ENCODE assay signal across 8 mouse cellular contexts in the genomic region with DNA sequence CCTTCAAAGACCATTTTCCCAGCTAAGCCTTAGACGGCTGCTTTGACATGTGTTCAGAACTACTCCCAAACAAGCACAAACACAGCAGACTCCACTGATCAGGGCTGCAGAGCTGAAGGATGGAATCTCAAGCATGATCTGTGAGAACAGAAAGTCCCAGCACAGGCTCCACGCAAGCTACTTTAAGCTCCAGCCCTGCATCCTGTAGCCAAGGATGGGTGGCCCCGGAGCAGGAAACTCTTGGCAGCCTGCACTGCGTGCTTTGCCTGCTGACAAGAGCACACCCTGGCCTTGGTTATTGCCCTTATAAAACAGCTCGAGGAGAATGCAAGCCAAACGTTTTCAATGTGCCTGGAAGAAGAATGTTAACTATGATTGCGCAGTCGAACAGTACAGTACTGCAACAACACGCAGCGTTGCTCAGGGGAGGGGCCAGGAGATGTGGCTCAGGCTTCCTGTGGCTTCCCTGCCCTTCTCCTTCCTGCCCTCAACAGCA.
DNase-seq lines count a peak whose midpoint lies in the region; TF ChIP-seq lines count a peak whose summit lies in the region.

No protein-coding gene starts in this region.

- no peaks in the 10 kb centered on the region; the same call in 1 of the 2 replicates for H3K4me1 ChIP-seq in bone marrow, adult 2 months (ENCODE audit: control insufficient read depth, insufficient read depth, low read length)

- TF ChIP-seq POLR2A in bone marrow, adult 2 months (IDR thresholded peaks at IDR 0.05; ENCODE audit: borderline replicate concordance, control insufficient read depth, low read depth, low read length), result no peak

- 1% methylated on average over 10 of the region's 10 CpGs for WGBS in bone marrow, adult 2 months

- H3K27ac ChIP-seq in bone marrow, adult 2 months (ENCODE audit: control insufficient read depth, insufficient read depth, low read depth, low read length, poor library complexity), result peak overlapping the region; percentile 26
- H3K27ac ChIP-seq in layer of hippocampus, adult 2 months, result peak overlapping the region; percentile 81

- TF ChIP-seq CTCF in bone marrow, adult 2 months (IDR thresholded peaks at IDR 0.05; ENCODE audit: control insufficient read depth, insufficient read depth, low read length), result no peak
- TF ChIP-seq CTCF in layer of hippocampus, adult 2 months (conservative IDR thresholded peaks at IDR 0.05), result no peak

- DNase-seq in CD4-positive helper T cell, adult 2 months (ENCODE audit: low read depth, low spot score), result peak; percentile 10
- DNase-seq in frontal cortex, adult 2 months (ENCODE audit: extremely low spot score in 1 of 2, low spot score in 1 of 2), result peak; percentile 11 to 37
- peak; percentile 83 for DNase-seq in heart, postnatal 4 days
- peak; percentile 16 to 30 for DNase-seq in layer of hippocampus, adult 2 months (ENCODE audit: low spot score in 2 of 2)
- peak; percentile 92 to 95 for DNase-seq in lung, adult 18-20 months
- peak; percentile 27 for DNase-seq in ovary, postnatal 10 days (ENCODE audit: low spot score)
- DNase-seq in urinary bladder, postnatal 10 days (ENCODE audit: low spot score), result peak; percentile 29

- peak overlapping the region; percentile 36 for H3K4me3 ChIP-seq in bone marrow, adult 2 months (replicated peaks; ENCODE audit: control insufficient read depth, low read depth, low read length)
- peak overlapping the region; percentile 37 for H3K4me3 ChIP-seq in layer of hippocampus, adult 2 months

Comparison
In these comparisons a context has a peak if more than half of its experiments do, and no peak if none do; other contexts are left out.
1. Peak in every context shown above with its lines: DNase-seq, H3K4me3 ChIP-seq and H3K27ac ChIP-seq.
2. DNase-seq: peak in every context shown above with its lines; median percentile 94 in lung, adult 18-20 months; 83 in heart, postnatal 4 days; 29 in urinary bladder, postnatal 10 days; 27 in ovary, postnatal 10 days; 24 in frontal cortex, adult 2 months; 23 in layer of hippocampus, adult 2 months; 10 in CD4-positive helper T cell, adult 2 months.